Mouse (Mus musculus) right cerebral cortex, adult 2 months (tissue): ENCODE results near the gene Ehd4.

Experiments
- DNase-seq, 2 experiments: peaks; one replicate each; pipeline ENCODE4 v3.0.0; 2021 to 2022; ENCODE audit warnings: low spot score in 2 of 2

Gene Ehd4

DNA sequence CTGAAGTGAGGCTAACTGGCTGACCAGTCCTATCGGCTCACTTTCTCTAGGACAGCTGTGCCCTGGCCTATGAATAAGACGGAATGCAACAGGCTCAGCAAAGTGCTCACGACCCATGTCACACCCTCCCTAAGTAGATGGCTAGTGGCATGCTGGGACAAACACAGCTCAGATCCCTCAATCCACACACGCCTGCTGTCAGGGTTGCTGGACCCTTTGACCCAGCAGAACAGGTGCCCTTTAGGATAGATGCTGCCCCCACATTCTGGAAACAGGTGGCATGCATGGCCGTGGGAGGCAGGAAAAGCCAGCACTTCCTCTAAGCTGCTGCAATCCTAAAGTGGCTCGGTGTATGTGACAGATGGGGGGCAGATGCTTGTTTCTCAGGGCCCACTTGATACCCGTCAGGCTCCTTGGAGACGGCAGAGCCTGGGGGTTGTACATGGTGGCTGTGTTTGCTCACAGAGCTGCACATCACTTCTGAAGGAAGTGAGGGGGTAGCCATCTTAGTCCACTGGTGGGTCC lies 84.9 kb downstream of the Ehd4 start:
- peak; percentile 79 to 80 for DNase-seq

DNA sequence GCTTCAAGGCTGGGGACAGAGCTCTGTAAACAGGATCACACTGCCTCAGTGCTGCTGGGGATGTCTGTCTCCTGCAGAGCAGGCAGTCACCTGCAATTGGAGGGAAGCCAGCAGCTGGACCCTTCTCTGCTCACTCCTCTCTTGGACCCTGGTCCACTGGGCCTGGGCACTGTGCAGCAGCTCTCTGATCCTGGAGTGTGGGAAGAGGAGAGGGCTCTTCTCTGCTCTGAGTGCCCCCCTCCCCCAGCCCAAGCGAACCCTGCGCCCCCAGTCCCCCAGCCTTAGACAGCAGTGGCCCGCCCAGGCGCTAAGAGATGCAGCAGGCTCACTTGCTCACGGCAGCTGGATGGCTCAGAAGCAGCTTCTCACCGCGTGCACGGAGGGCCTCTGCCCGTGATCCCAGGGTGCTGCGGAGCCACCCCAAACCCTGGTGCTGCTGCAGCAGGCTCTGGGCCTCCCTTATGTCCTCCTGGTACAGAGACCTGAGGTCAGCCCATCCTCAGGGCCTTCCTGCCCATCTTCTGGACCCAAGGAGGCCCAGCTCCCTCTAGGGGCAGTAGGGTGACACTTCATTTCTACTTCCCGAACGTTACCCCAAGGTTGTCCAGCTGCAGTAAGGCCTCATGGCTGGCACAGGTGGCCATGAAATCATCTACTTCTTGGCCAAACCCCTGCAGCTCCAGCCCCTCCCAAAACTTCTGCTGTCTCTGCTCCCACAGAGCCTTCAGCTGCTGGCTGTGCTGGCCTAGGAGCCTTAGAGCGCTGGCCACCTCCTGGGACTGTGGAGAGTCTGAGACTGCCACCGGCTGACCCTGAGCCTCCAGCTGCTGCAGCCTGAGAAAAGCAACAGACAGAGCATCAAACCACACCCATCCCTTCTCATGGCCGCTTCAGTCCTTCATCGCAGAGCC lies 85.6 kb downstream of the Ehd4 start:
- no peak for DNase-seq

DNA sequence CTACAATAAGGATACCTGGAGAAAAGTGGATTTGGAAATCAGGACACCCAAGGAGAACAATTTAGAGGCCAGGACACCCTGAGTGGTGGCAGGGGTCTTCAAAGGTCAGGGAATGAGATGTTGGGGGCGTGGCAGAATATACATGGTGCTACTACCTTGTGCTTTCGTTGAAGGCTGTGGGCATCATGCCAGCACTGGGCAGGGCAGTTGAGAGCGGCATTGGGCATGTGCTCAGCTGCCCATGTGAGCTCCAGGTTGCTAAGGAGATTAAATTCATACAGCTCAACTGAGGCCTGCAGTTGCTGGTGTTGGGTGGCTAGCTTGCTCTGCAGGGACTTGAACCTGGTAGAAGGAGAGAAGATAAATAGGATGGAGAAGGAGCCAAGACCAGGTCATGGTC lies 88.2 kb downstream of the Ehd4 start:
- DNase-seq: no peak

DNA sequence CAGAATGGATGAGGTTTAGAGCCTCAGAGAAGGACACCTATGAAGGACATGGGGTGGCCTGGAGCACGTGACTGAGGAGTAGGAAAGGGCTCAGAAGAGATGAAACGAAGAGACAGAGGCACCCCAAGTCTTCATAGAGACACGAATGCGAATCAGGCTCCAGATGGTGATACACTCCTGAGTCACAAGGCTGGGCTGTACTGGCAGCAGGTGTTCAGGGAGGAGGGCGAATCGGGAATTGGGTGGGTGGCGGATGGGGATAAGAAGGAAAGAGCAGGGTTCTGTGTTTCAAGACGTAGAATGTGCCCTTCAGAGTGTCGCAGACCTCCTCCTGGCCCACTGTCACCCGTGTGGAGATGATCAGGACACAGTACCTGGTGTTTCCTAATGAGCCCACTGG lies 89.2 kb downstream of the Ehd4 start:
- peak; percentile 54 to 57 for DNase-seq

DNA sequence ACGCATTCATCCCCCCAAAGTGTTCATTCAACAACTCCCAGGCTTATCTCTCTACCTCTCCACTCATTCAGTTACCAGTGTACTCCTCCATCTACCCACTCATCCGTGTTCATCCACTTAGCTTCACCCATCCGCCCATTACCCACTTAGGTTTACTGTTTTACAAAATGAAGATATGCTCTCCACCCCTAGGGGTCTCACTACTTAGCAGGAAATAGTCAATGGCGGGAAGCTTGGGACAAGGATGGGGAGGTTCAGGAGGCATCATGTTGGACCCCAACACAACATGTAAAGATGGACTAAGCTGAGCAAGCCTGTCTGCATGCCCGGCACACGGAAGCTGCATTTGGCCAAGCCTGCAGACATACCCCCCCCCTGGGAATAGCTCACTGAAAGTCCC lies 89.8 kb downstream of the Ehd4 start:
- no peak for DNase-seq

DNA sequence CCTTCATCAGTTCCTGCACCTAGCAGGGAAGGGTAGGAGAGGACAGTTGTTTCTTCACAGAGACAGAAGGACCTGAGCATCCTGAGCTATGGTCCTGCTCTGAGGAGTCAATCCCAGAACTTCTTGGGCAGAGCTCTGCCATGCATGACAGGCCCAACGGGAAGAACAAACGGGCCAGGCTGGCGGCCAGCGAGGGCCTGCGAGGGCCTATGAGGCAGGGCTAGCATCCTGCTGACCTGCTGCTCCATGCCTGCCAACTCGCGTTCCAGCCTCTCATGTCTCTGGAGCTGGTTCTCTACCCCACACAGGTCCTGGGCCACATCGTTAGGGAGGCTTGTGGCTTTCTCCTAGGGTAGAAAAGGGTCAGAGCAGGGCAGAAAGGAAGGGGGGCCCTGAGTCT lies 92.2 kb downstream of the Ehd4 start:
- no peak for DNase-seq

DNA sequence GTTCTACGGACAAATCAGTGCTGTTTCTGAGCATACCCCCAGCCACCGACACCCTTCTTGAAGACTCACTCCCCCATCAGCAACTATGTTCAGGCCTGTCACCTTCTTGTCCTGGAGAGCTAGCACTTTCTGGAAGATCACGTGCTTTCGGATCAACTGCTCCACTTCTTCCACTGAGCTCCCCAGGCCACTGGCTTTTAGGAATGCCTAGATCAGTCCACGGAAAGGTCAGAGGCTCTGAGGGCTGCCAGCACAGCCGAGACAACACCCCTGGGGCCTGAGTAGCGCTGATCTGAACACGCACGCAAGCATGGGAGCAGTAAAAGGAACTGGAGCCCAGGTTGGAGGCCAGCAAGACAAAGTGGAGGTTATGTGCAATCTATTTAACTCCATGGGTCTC lies 93.8 kb downstream of the Ehd4 start:
- DNase-seq: no peak

DNA sequence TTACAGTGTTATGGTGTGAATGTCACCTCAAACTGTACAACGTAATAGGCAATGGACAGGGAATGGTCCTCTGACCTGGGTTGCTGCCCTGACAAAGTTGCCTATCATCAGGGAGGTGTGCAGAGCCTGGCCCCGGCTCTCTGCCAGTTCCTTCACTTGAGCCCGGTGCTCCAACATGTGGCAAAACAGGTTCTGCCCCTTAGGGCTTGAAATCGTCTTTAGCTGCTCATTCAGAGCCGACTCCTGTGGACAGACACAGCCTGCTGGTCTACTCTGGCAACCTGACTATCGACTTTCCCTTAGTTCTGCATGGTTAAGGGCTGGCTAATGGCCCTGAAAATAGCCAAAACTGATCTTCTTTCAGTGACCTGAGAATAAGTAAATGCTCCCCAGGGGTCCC lies 94.2 kb downstream of the Ehd4 start:
- no peak for DNase-seq

DNA sequence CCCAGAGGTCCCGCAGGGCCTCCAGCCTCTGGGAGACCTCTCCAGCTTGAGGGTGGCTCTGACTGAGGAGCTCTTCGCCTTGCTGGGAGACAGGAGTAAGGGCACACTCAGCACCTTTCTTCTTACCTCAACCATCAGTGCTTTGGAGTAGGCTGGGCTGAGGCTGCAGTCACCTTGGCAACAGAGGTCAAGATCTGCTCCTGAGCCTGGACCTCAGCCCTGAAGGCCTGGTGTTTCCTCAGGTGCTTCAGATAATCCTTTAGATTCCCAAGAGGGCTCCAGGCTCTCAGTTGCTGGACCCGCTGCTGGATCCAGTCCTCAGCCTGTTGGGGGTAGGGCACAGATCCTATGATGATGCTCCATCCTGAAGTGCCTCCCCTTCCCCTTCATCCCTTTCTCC lies 94.9 kb downstream of the Ehd4 start:
- DNase-seq: no peak

DNA sequence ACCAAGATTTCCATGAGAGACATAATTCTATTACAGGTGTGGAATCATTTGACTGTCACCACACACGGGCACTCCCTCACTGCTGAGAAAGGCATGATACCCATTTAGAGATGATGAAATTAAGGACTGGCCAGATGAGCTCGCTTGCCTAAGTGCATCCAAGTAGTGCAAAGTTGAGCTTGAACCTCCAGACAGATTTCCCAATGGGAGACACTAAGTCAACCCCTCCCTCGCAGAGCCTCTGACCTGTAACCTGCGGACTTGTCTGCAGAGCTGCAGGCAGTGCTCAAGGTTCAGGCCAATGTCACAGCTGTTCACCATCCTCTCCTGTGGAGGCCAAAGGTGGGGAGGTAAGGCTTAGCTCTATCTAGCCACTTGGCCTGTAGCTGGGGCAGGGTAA lies 95.6 kb downstream of the Ehd4 start:
- DNase-seq: no peak

DNA sequence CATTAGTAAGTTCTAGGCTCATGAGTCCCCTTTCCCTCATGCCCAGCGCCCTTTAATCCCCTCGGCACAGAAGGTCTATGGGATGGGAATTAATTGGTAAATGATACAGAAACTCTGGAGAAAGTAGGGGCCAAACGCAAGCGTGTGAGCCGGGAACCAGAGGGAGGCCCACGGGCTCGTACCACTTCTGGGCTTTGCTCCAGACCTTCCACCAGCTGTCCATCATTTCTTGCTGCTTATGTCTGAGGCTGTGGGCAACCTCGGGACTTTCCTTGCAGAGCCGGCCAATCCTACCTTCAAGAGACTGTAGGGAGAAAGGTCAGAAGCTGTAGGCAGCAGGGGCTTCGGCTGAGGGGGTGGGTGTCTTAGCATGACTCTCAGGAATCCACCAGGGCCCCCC lies 98.5 kb downstream of the Ehd4 start:
- DNase-seq: no peak

DNA sequence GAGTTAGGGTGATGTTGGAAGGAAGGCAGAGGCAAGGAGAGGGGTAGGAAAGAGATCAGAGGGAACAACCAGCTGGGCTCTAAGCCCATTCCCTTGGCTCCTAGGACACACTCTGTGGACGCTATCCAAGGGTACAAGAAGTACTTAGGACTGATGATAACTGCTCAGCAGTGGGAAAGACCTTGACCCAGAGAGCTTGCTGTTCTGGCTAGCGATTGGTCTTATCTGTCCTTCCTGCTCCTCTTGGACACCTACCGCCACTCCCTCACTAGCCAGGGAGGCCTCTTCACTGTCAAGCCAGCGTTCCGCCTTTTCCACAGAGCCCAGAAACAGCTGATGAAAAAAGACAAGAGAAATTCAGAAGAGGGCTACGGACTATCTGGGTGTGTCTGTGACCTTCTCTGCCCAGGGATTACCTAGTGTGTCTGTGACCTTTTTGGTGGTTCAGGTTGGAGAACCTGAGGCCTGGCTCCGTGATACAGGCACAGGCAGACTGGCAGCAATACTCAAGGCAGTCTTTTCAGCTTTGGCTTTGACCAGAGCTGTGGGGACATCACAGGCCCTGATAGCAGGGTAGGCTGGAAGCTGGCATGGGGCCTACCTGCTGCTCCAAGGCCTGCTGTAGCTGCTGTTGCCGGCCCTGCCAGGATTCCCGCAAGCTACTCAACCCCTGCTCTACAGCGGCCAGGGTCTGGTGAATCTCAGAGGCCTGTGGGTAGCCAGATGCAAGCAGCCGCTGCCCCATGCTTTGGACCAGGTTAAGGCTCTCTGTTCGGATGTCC lies 99.4 kb downstream of the Ehd4 start:
- DNase-seq: no peak

DNA sequence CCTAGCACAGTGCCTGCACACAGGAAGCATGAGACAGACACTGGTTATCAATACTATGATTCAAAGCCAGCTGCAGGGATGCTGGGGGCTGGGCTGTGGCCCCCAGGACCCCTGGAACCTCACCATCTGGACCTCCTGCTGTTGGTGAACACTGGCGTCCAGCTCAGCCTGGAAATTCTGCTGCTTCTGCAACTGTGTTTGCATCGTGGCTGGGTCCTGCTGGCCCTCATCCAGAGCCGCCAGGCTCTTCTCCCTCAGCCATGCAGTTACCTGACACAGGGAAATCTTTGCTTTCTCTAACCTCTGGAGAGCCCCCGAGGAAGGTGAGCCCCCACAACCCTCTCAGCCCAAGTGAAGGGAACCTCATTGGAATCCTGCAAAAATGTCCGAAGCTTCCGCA lies 103.0 kb downstream of the Ehd4 start:
- no peak for DNase-seq

DNA sequence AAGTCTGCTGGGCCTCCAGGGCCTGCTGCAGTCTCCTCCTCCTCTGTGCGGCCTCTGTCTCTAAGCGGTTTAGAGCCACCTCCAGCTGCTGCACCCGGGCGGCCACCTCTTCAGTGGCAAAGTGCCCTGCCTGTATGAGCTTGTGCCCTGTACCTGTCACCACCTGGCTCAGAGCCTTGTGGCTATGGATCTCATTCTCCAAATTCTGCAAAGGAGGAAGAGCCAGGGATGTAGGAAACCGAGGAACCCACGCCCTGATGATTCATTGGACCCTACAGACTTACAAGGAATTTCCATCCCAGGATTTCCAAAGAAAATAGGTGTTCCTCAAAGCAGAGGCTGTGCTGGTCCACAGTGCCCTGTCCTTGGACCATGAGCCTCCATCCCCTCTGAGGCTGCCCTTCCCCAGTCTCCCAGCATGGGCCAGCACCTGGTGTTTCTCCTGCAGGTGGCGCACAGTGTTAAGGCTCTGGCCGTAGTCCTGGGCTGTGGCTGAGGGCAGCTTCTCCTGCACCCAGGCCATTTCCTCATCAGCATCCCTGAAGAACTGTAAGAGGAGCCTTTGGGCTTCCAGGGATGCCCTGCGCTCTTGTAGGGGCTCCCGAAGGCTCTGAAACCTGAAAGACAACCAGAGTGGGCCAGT lies 104.7 kb downstream of the Ehd4 start:
- no peak for DNase-seq

DNA sequence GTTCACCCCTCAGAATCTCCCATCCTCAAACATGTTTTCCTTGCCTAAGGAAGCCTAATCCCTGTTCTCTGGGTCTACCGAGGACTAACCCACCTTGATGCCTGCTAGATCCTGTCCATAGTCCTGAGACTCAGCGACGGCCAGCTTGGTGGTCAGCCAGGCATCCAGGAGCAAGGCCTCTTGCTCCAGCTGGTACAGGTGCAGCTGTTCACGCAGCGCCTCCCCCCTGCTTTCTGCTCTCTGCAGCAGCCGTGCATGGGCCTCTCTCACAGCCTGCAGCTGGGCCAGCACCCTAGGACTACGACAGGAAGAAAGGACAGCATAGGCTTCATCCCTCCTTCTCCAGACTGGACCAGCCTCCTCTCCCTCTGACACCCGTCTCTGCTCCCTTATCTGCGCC lies 106.2 kb downstream of the Ehd4 start:
- DNase-seq: no peak

DNA sequence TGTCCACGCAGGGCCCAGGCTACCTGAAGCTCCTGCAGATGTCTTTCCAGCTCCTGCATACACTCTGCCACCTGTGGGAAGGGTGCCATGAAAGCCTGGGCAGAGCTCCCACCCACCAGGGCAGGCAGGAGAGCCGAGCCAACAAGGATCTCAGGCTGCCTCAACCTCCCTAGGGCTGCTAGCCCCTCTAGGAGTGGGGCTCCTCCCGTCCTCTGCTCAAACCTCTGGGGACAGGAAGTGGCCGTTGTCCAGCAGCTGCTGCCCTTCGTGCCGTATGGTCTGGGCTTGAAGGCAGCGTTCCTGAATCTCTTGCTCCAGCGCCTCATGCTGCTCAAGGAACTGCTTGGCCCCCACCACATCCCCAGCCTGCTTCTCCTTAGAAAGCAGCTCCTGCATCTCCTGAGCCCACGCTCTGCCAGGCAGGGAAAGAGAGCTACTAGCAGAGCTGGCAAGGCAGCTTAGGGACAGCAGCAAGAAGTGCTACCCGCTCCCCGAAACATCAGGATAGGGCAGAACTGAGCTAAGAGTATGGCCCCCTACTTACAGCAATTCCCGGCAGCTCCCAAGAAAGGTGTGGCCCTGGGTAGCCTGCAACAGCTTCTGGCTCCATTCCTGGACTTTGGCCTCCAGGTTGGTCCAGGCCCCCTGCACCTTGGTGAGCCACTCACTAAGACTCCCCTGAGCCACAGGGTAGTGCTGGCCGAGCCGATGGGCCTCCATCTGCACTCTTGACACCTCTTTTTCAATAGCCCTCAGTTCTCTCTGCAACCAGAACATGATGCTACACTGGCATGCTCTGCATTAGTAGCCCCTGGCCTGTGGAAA lies 107.7 kb downstream of the Ehd4 start:
- DNase-seq: peak; percentile 54

DNA sequence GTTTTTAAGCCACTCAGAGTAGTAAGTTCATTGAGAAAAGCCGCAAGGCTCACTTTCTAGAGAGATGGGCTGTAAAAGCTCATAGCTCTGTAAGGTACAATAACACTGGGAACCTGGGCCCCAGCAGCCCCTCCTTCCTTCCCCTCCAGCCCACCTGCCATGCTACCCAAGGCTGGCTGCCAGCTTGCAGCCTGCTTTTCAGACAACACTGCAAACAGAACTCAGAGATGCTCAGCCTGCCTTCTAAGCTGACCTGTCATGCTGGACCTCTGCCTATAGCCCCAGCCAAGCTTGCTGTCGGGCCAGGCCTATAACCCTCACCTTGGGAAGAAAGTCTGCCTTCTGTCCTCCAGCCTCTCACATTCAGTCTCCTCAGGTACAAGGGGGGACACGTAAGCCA lies 109.7 kb downstream of the Ehd4 start:
- no peak for DNase-seq

DNA sequence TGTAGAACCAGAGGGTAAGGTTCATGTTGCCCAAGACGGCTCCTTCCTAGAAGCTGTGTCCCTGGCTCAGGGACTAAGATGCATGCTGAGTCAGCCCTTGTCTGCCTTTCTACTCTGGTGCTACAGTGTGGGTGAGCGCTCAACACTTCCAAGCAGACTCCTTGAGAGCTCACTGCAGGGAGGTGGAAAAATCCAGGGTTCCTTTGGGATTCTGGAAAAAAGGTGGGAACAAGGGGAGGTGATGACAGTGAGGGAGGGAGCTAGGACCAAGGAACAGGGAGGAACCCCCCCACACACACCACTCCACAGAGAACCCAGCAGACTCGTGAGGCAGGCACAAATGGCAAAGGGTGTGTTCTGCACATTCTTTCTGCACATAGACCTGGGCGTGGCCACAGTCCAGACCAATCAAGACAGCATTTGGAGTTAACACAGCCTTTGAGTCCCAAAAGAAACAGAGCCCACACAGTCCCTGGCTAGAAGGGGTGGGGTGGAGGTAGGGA lies 110.3 kb downstream of the Ehd4 start:
- peak; percentile 62 to 65 for DNase-seq

DNA sequence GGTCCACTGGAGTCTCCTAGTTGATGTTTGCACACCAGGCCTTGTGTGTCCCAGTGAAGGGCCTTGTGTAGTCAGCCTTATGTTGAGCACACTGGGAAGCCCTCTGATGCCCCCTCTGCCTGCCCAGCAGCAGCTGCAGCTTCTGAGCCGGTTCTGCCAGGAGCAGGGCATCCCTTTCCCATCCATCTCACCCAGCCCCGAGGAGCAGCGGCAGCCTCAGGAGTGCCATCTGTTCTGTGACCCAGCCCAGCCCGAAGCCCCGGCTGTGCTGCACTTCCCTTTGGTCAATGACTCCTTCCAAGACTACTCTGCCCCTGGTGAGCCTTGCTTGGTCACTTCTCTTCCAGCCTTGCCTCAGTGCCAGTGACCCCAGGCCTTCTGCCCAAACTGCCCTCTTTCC lies 113.4 kb downstream of the Ehd4 start:
- no peak for DNase-seq
